Mouse (Mus musculus) heart, postnatal 0 days (tissue): ENCODE data around the gene Myo15b. TPM values are rescaled to one million over a fixed set of nuclear protein-coding genes. Genes with fewer than 3 reads are reported as not detected.

Experiments used
- ATAC-seq: fragments of 200-750 bp; cut with Nextera tagmentation; 2 replicates; pipeline ENCODE4 v1.8.0; 2017; ENCODE audit warnings: low read depth, moderate number of reproducible peaks, moderate library complexity; ENCODE audit not compliant: insufficient read depth
- DNase-seq: peaks from one replicate; pipeline ENCODE4 v3.0.0-alpha.2; 2016; ENCODE audit warnings: low spot score
- H3K27ac ChIP-seq: fragments of 300-500 bp; sonication (generic); 2 replicates; pipeline ENCODE4 v1.5.1; 2014; ENCODE audit warnings: low read depth, mild to moderate bottlenecking
- H3K27me3 ChIP-seq: fragments of 300-500 bp; sonication (generic); 2 replicates; pipeline ENCODE4 v1.6.1; 2014; ENCODE audit warnings: low read length, mixed read lengths; ENCODE audit not compliant: control insufficient read depth, insufficient read depth
- H3K36me3 ChIP-seq: fragments of 300-500 bp; sonication (generic); replicated peaks from 2 replicates; pipeline ENCODE4 v1.6.1; 2014; ENCODE audit warnings: low read length, mixed read lengths; ENCODE audit not compliant: control insufficient read depth, insufficient read depth
- H3K4me1 ChIP-seq: fragments of 300-500 bp; sonication (generic); 2 replicates; pipeline ENCODE4 v1.6.1; 2014; ENCODE audit warnings: antibody characterized with exemption; ENCODE audit not compliant: control insufficient read depth, insufficient read depth
- H3K4me2 ChIP-seq: fragments of 300-500 bp; sonication (generic); 2 replicates; pipeline ENCODE4 v1.6.1; 2014; ENCODE audit warnings: low read depth, mild to moderate bottlenecking, low read length, moderate library complexity
- H3K4me3 ChIP-seq: fragments of 300-500 bp; sonication (generic); 2 replicates; pipeline ENCODE4 v1.5.1; 2014; ENCODE audit warnings: low read depth, low read length
- H3K9ac ChIP-seq: fragments of 300-500 bp; sonication (generic); replicated peaks from 2 replicates; pipeline ENCODE4 v1.6.1; 2014; ENCODE audit warnings: low read depth, low read length, mixed read lengths
- H3K9me3 ChIP-seq: fragments of 300-500 bp; sonication (generic); replicated peaks from 2 replicates; pipeline ENCODE4 v1.6.1; 2016; ENCODE audit warnings: low read length; ENCODE audit not compliant: control insufficient read depth
- CTCF ChIP-seq: IDR thresholded peaks from 2 replicates; pipeline ENCODE4 v1.5.1; 2016; ENCODE audit warnings: antibody characterized with exemption, control low read depth, low read depth
- EP300 ChIP-seq: IDR thresholded peaks from 2 replicates; pipeline ENCODE4 v1.6.1; 2016; ENCODE audit warnings: antibody characterized with exemption, low read depth
- WGBS: fragments of 180-500 bp; shearing (Covaris S2); extraction: QIAGEN DNeasy Blood & Tissue Kit; methylation state at CpG from one replicate; pipeline ENCODE4 v1.1.7; 2014; 5-methylcytosine and 5-hydroxymethylcytosine counted together
- polyA plus RNA-seq: library from polyadenylated mRNA; unstranded; fragments of >200 nt; fragmentation: Nextera tagmentation; extraction: Ambion mirVana; gene quantifications from 2 replicates; pipeline ENCODE4 v1.2.1, GENCODE M21; 2015
- total RNA-seq: library from RNA; depleted of rRNA; stranded (reverse); fragments of >200 nt; gene quantifications from 2 replicates; pipeline ENCODE4 v1.2.3, GENCODE M21; 2014; ENCODE audit warnings: low replicate concordance

Myo15b gene
- total and polyA plus RNA-seq, 2 experiments from 2014 or later = 0.04 TPM; not detected in 1

DNA sequence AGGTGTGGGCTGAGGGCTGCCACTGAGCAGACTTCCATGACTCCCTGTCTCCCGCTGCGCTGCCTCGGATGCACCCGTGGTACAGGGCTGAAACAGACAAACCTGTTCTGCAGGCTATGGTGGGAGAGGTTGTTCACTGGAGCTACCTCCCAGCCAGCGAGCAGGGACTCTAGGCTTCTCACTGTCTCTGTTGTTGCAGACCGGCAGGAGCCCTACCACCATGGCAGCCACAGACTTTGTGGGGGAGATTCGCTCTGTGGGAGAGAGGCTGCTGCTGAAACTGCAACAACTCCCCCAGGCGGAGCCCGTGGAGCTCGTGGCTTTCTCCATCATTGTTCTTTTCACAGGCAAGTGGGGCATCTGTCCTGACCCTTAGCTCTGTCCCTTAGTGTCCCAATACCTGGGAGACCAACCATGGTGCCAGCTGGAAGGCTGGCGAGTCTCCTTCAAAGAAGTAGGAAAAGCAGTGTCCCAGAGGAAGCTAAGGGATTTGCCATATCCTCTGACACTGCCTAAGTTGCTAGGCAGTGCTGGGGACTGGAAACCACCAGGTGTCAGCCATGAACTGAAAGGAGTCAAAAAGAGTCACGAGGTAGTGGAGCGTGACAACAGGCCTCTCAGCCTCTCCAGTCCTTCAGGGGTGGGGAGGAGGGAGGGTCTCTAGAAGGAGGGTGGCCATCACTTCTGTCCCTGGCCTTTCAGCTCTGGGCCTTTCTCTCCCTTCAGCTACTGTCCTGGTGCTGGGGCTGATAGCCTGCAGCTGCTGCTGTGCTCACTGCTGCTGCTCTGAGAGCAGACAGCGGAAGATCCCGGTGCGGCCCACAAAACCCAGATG, 47.0 kb downstream of the Myo15b start:
- DNase-seq = no peak
- 62% methylated on average over 16 of the region's 16 CpGs for WGBS
- no peak for ATAC-seq
- 0 out of 2 replicates have a peak overlapping the region, but pooled peaks have one; percentile 34 for H3K9ac ChIP-seq
- TF ChIP-seq EP300 (no peak), CTCF (no peak)
- no peak overlapping the region for H3K4me3 ChIP-seq
- no peaks in the 10 kb centered on the region for H3K9me3 ChIP-seq
- H3K27ac ChIP-seq = peak overlapping the region; percentile 98; the same call in 1 of the 2 replicates
- peaks cover 30% of the 10 kb centered on the region for H3K36me3 ChIP-seq
- no peak overlapping the region for H3K4me2 ChIP-seq
- H3K27me3 ChIP-seq = no peaks in the 10 kb centered on the region
- H3K4me1 ChIP-seq = peaks cover 42% of the 10 kb centered on the region

DNA sequence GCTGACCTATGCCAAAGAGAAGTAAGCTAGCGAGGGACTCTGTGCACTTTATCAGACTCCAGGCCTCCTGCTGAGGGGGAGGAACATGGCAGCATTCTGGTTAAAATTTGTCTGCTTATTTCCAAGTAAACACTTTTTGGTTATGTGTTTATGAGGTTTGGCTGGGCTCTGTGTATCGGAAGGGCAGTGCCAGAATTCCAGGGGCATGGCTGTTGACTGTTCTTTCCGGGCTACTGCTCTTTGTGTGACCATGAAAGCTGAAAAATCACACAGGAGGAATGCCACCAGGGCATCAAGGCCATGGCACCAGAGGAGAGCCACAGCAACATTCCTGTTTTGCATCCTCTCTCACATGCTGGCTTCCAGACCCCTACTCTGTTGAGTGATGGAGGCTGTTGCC, 47.9 kb downstream of the Myo15b start:
- no peaks in the 10 kb centered on the region for H3K27me3 ChIP-seq
- peaks cover 47% of the 10 kb centered on the region for H3K4me1 ChIP-seq
- no peak overlapping the region for H3K4me2 ChIP-seq
- no peaks in the 10 kb centered on the region for H3K9me3 ChIP-seq
- H3K9ac ChIP-seq = no peak overlapping the region
- H3K4me3 ChIP-seq = no peak overlapping the region
- ATAC-seq (no peak), DNase-seq (no peak)
- WGBS = 85% methylated on average over 3 of the region's 3 CpGs
- H3K27ac ChIP-seq = 0 out of 2 replicates have a peak overlapping the region, but pooled peaks have one; percentile 98
- H3K36me3 ChIP-seq = peaks cover 30% of the 10 kb centered on the region
- TF ChIP-seq EP300 (no peak), CTCF (no peak)

GRCm38 (mm10) chr11:115906521-115906920, 48.3 kb downstream of the Myo15b start:
- Histone ChIP-seq H3K4me1 (peaks cover 47% of the 10 kb centered on the region), H3K9ac (no peak overlapping the region), H3K4me2 (no peak overlapping the region), H3K27ac (no peak overlapping the region), H3K27me3 (no peaks in the 10 kb centered on the region), H3K36me3 (peaks cover 30% of the 10 kb centered on the region), H3K9me3 (no peaks in the 10 kb centered on the region), H3K4me3 (no peak overlapping the region)
- TF ChIP-seq CTCF (no peak), EP300 (no peak)
- ATAC-seq = no peak
- DNase-seq = no peak
- 87% methylated on average over 5 of the region's 5 CpGs for WGBS

DNA sequence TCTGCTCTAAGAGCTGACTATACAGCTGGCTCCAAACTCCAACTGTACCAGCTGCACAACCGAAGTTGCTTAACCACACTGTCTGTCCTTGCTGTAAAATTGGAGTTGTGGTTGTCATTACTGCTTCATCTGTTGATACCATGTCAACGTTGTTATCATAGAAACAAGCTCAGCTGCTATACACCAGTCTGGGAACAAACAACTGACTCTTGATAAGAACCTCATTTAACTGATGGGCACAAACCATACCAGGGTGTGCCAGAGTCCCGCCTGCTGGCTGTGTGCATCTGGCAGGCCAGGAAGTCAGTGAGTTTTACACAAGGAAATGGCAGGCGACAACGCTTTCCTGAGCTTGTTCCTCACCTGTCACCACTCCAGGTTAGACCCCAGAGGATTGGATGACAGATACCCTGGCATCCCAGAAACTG, 52.9 kb downstream of the Myo15b start:
- WGBS = 27% methylated on average over 5 of the region's 5 CpGs
- DNase-seq = peak; percentile 57

GRCm38 (mm10) chr11:115911632-115912376, 53.6 kb downstream of the Myo15b start, which contains the start of gene Smim6:
Gene Smim6, plus strand, starts transcription at chr11:115912017.
- ATAC-seq (peak; percentile 36; the same call in 1 of the 2 replicates), DNase-seq (no peak)
- Histone ChIP-seq H3K9ac (no peak within 1 kb of the TSS), H3K4me2 (no peak within 1 kb of the TSS), H3K4me1 (peaks cover 15% of the 10 kb centered on the region; the same call in 1 of the 2 replicates), H3K9me3 (no peaks in the 10 kb centered on the region), H3K27me3 (no peaks in the 10 kb centered on the region), H3K27ac (peak within 1 kb of the TSS; percentile 58), H3K4me3 (no peak within 1 kb of the TSS), H3K36me3 (peaks cover 28% of the 10 kb centered on the region)
- 74% methylated on average over 11 of the region's 11 CpGs for WGBS
- TF ChIP-seq EP300 (no peak), CTCF (no peak)

More for the DNA sequence above, 52.9 kb downstream of the Myo15b start:
- H3K9ac ChIP-seq = no peak overlapping the region
- peaks cover 15% of the 10 kb centered on the region; the same call in 1 of the 2 replicates for H3K4me1 ChIP-seq
- H3K4me3 ChIP-seq = no peak overlapping the region
- peak; percentile 74 for ATAC-seq
- no peak overlapping the region for H3K4me2 ChIP-seq
- no peak for TF ChIP-seq CTCF
- 0 out of 2 replicates have a peak, but pooled peaks have one; percentile 46 for TF ChIP-seq EP300
- H3K9me3 ChIP-seq = no peaks in the 10 kb centered on the region
- peak overlapping the region; percentile 58 for H3K27ac ChIP-seq
- H3K36me3 ChIP-seq = peaks cover 29% of the 10 kb centered on the region
- H3K27me3 ChIP-seq = no peaks in the 10 kb centered on the region
